Mouse (Mus musculus): ENCODE measurements around the gene Trim10.

GRCm38 (mm10) chr17:36858181-36858580 is 11.2 kb upstream of the Trim10 start:
- TF ChIP-seq CTCF (IDR thresholded peaks at IDR 0.05; ENCODE audit: control insufficient read depth, insufficient read depth, low read length) = no peak
- TF ChIP-seq POLR2A (IDR thresholded peaks at IDR 0.05; ENCODE audit: borderline replicate concordance, control insufficient read depth, low read depth, low read length) = no peak

Data from bone marrow, adult 2 months (tissue).